Mouse (Mus musculus): Measurements from ENCODE around the gene Tmem192. TPM values are rescaled to one million over a fixed set of nuclear protein-coding genes. Genes with fewer than 3 reads are reported as not detected.
"Not testable (repeated sequence)": the region's sequence is repeated elsewhere in the genome, so short reads cannot be mapped to it uniquely, and the experiment has no call there.

Tmem192 gene
- polyA plus RNA-seq, 1 experiment from 2014 or later, result 24.4 TPM

DNA sequence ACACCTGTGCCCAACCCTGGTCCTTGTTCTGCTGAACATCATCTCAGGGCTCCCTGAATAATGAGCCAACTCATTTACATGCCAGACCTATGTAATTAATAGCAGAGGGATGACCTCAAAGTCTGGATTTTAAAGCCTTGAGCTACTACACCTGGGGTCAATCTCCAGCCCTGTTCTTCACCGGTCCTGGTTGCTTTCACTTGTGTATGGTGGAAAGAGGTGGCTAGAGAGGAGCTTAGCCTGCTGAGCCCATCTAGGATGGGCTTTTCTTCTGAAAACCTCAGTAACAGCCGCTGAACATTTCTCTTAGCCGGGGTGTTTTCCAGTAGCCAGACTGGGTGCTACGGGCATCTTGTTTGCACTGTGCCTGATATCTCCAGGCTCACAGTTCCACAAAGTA lies 40.7 kb downstream of the Tmem192 start, which contains the start of gene Trim75:
Gene Trim75 (minus strand): TSS at position 101 of the 400 bp plus-strand sequence.
- H3K9me3 ChIP-seq, result no peaks in the 10 kb centered on the region
- H3K4me1 ChIP-seq (replicated peaks), result no peaks in the 10 kb centered on the region
- H3K4me2 ChIP-seq, result no peak within 1 kb of the TSS
- no peak for ATAC-seq (ENCODE audit: low FRiP score)
- no peaks in the 10 kb centered on the region for H3K27me3 ChIP-seq
- WGBS, result 93% methylated on average over 4 of the region's 4 CpGs
- H3K4me3 ChIP-seq, result no peak within 1 kb of the TSS
- H3K9ac ChIP-seq, result no peak within 1 kb of the TSS
- H3K36me3 ChIP-seq, result no peaks in the 10 kb centered on the region
- no peak within 1 kb of the TSS for H3K27ac ChIP-seq

DNA sequence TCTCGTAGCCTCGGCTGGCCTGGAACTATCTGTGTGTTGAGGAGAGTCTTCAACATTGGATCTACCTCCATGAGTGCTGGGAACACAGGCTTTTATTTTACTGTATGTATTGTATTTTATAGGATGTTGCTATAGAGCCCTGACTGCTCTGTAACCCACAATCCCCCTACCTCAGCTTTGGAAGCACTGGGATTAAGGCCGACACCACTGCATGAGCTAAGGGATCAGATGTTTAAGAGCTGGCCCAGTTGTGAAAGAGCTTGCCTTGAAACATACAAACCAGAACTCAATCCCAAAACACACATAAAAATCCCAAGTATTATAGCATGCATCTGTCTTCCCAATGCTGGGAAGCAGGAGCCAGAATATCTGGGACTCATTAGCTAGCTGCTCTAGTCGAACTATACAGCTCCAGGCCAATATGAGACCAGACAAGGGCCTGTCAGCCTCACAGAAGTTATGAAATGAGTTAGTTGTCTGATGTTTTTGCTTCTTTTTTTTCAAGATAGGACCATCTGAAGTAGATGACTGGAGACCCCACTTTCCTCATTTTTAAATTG lies 51.9 kb downstream of the Tmem192 start:
- Histone ChIP-seq H3K27me3 (no peaks in the 10 kb centered on the region), H3K9ac (no peak overlapping the region), H3K4me3 (no peak overlapping the region), H3K4me2 (no peak overlapping the region), H3K9me3 (no peaks in the 10 kb centered on the region), H3K4me1 (replicated peaks) (no peaks in the 10 kb centered on the region), H3K27ac (no peak overlapping the region), H3K36me3 (no peaks in the 10 kb centered on the region)
- ATAC-seq (ENCODE audit: low FRiP score), result no peak
- 87% methylated on average over 4 of the region's 4 CpGs for WGBS

DNA sequence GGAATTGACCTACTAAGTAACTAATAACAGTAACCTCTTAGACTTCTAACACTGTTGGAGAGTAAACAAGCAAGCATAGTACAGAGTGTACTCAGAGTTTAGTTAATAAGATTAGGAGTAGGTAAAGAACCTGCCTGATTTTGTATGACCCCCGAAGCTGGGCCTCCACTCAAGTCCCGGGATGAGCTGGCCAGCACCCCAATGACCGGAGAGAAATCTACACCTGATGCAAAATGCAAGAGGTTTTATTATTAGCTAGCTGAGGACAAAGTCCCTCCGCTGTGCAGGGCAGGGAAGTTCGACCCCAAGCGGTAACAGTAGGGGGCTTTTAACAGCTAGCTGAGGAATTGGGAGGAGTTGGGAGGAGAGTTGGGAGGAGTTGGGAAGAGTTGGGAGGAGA lies 60.6 kb downstream of the Tmem192 start:
- H3K36me3 ChIP-seq; H3K4me1 ChIP-seq (replicated peaks); H3K4me2 ChIP-seq; H3K9ac ChIP-seq; H3K9me3 ChIP-seq; ATAC-seq (ENCODE audit: low FRiP score); H3K27ac ChIP-seq; H3K27me3 ChIP-seq; H3K4me3 ChIP-seq: not testable (repeated sequence)
- WGBS, result 83% methylated on average over 6 of the region's 6 CpGs

DNA sequence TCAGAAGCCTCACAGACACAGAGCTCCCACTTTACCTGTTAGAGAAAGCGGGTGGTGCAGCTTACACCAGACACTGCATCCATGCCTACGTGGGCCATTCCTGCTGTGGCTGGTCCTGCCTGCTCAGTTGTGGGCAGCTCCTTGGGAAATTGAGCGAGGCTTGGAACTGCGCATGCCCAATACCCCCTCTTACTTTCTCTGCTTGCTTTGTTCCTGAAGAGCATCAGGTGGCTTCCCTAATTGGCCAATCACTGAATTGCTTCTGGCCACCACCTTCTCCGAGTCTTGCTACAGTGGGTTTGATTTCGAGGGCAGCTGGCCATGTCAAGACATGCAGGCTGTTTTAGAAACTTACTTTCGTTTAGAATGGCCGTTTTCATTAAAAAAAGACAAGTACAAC lies 71.4 kb downstream of the Tmem192 start, which contains the start of the genes Trim61 and Trim60:
Gene Trim61 (minus strand): TSS at position 101 of the 400 bp plus-strand sequence.
Gene Trim60 (minus strand): TSS at position 162 of the 400 bp plus-strand sequence.
- WGBS, result 89% methylated on average over 8 of the region's 8 CpGs
- Histone ChIP-seq H3K9me3 (no peaks in the 10 kb centered on the region), H3K9ac (no peak within 1 kb of the TSS), H3K4me3 (no peak within 1 kb of the TSS), H3K27ac (no peak within 1 kb of the TSS), H3K4me1 (replicated peaks) (no peaks in the 10 kb centered on the region), H3K27me3 (no peaks in the 10 kb centered on the region), H3K4me2 (no peak within 1 kb of the TSS), H3K36me3 (no peaks in the 10 kb centered on the region)
- no peak for ATAC-seq (ENCODE audit: low FRiP score)

Other genes with a start within 250 kb of the Tmem192 start
- 131 and 139 TPM in 2 replicates for gene Msmo1, start 213.4 kb upstream of the Tmem192 start, polyA plus RNA-seq (2015; fragmentation: Nextera tagmentation; extraction: Ambion mirVana)
- 18.8 and 23.3 TPM in 2 replicates for gene Klhl2, start 97.2 kb upstream of the Tmem192 start, polyA plus RNA-seq (2015; fragmentation: Nextera tagmentation; extraction: Ambion mirVana)
- 0.08 TPM in 1 of 2 replicates, not detected in the other for gene Trim75, start 40.6 kb downstream of the Tmem192 start, polyA plus RNA-seq (2015; fragmentation: Nextera tagmentation; extraction: Ambion mirVana)
- gene Trim61, start 71.3 kb downstream of the Tmem192 start, polyA plus RNA-seq (2015; fragmentation: Nextera tagmentation; extraction: Ambion mirVana), result not detected in 2 replicates
- gene Trim60, start 71.4 kb downstream of the Tmem192 start, polyA plus RNA-seq (2015; fragmentation: Nextera tagmentation; extraction: Ambion mirVana), result not detected in 2 replicates
- gene Apela, start 90.2 kb downstream of the Tmem192 start, polyA plus RNA-seq (2015; fragmentation: Nextera tagmentation; extraction: Ambion mirVana), result 1.2 and 2.4 TPM in 2 replicates
- not detected in 2 replicates for gene Gm10663, start 127.8 kb downstream of the Tmem192 start, polyA plus RNA-seq (2015; fragmentation: Nextera tagmentation; extraction: Ambion mirVana)
- not detected in 2 replicates for gene BC030870, start 182.4 kb downstream of the Tmem192 start, polyA plus RNA-seq (2015; fragmentation: Nextera tagmentation; extraction: Ambion mirVana)

Measured in hindbrain, embryonic 13.5 days (tissue).